Mouse (Mus musculus) liver, adult 2 months (tissue): ENCODE results near the gene Gm9049.
"Not testable (repeated sequence)": the region's sequence is repeated elsewhere in the genome, so short reads cannot be mapped to it uniquely, and the experiment has no call there.

Experiments used
- CTCF ChIP-seq: fragments of 200-500 bp; IDR thresholded peaks from 2 replicates; pipeline ENCODE4 v1.5.1; 2011; ENCODE audit warnings: low read depth, low read length, control low read depth
- POLR2A ChIP-seq: fragments of 200-500 bp; IDR thresholded peaks from 2 replicates; pipeline ENCODE4 v1.6.1; 2011; ENCODE audit warnings: low read length, control low read depth; ENCODE audit not compliant: insufficient read depth; ENCODE audit errors: extremely low read depth

GRCm38 (mm10) chr10:118354005-118354404 lies at the start of gene Gm9049:
- not testable (repeated sequence) for TF ChIP-seq CTCF, POLR2A
